Mouse (Mus musculus) ES-E14 (cell line): ENCODE results near the gene Sult1b1.

Experiments
- CHD2 ChIP-seq: IDR thresholded peaks from 2 replicates; pipeline ENCODE4 v1.6.1; 2014; ENCODE audit warnings: mild to moderate bottlenecking, low read depth, low read length, inconsistent platforms
- ZC3H11A ChIP-seq: IDR thresholded peaks from 2 replicates; pipeline ENCODE4 v1.6.1; 2012; ENCODE audit warnings: low read depth, mild to moderate bottlenecking, inconsistent platforms, low read length, borderline replicate concordance
- ZNF384 ChIP-seq: IDR thresholded peaks from 2 replicates; pipeline ENCODE4 v1.6.1; 2012; ENCODE audit warnings: low read depth, low read length, inconsistent platforms

DNA sequence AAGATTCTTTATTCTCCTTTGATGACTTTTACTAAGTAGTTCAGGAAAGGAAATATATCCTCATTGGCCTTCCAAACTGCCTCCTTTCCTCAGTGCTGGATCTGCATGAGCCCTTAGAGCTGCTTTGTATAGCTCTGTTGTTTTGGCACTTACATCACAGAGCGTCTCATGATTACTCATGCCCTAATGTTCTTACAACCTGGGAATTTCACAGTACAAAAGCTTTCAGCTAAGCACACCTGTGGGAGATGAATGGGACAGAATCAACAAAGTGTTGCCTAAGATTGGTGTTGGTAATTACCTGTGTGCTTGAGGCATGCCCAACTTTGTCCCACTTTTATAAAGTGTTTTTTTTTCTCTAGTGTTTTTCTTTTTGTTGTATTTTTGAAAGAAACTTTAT is 35.3 kb downstream of the Sult1b1 start:
- TF ChIP-seq ZNF384 (no peak), CHD2 (no peak), ZC3H11A (no peak)
